In genomic region chr10:76973797-76974436, GRCm38 (mm10) we compare ENCODE assay signal across 19 mouse cellular contexts. TPM values are rescaled to one million over a fixed set of nuclear protein-coding genes. Genes with fewer than 3 reads are reported as not detected.
DNase-seq lines count a peak whose midpoint lies in the region; ATAC-seq and TF ChIP-seq lines count a peak whose summit lies in the region.
"Had no signal": no experiment of that assay in that cellular context is flagged by ENCODE, and none has a peak within 500 bp of the region (broad histone marks: within the 10 kb centered on the region; RNA-seq: fewer than 3 reads in every experiment).

No protein-coding gene starts in this region.

- H3K9ac ChIP-seq in forebrain, embryonic 13.5 days: no peak overlapping the region
- no peak overlapping the region for H3K9ac ChIP-seq in forebrain, postnatal 0 days
- H3K9ac ChIP-seq in limb, embryonic 12.5 days (replicated peaks): no peak overlapping the region; the same call in 1 of the 2 replicates
- H3K9ac ChIP-seq: intestine, embryonic 15.5 days; stomach, embryonic 15.5 days had no signal

- H3K27me3 ChIP-seq in forebrain, embryonic 13.5 days: no peaks in the 10 kb centered on the region
- no peaks in the 10 kb centered on the region for H3K27me3 ChIP-seq in forebrain, postnatal 0 days (ENCODE audit: insufficient read depth, low read length)
- no peaks in the 10 kb centered on the region for H3K27me3 ChIP-seq in embryonic facial prominence, embryonic 10.5 days (replicated peaks; ENCODE audit: low read depth, poor library complexity, severe bottlenecking)
- H3K27me3 ChIP-seq in limb, embryonic 12.5 days: no peaks in the 10 kb centered on the region
- H3K27me3 ChIP-seq: intestine, embryonic 15.5 days; stomach, embryonic 15.5 days had no signal

- no peaks in the 10 kb centered on the region for H3K36me3 ChIP-seq in forebrain, embryonic 13.5 days (ENCODE audit: poor library complexity, severe bottlenecking)
- no peaks in the 10 kb centered on the region for H3K36me3 ChIP-seq in forebrain, postnatal 0 days (ENCODE audit: insufficient read depth)
- no peaks in the 10 kb centered on the region for H3K36me3 ChIP-seq in embryonic facial prominence, embryonic 10.5 days (replicated peaks)
- H3K36me3 ChIP-seq in limb, embryonic 12.5 days: no peaks in the 10 kb centered on the region
- H3K36me3 ChIP-seq: intestine, embryonic 15.5 days; stomach, embryonic 15.5 days had no signal

- WGBS in forebrain, embryonic 13.5 days: 35% methylated on average over 15 of the region's 15 CpGs
- 31% methylated on average over 15 of the region's 15 CpGs for WGBS in forebrain, postnatal 0 days
- 34% methylated on average over 15 of the region's 15 CpGs for WGBS in embryonic facial prominence, embryonic 10.5 days
- 16% methylated on average over 15 of the region's 15 CpGs for WGBS in limb, embryonic 12.5 days

- DNase-seq in forebrain, postnatal 0 days: no peak
- DNase-seq in embryonic facial prominence, embryonic 10.5 days (ENCODE audit: low spot score): peak; percentile 27
- peak; percentile 69 for DNase-seq in retina, adult 2 months (ENCODE audit: low read depth, low spot score)
- DNase-seq in layer of hippocampus, adult 11-12 months (ENCODE audit: low spot score): no peak
- no peak for DNase-seq in adrenal gland, adult 8-10 months
- DNase-seq: adrenal gland, postnatal 10 days; B cell, adult 2 months; cerebellum, postnatal 10 days; gastrocnemius, adult 2 months; heart, adult 2 months; heart, postnatal 10 days; kidney, postnatal 25 days; layer of hippocampus, postnatal 36 days; lung, adult 18-20 months; thymus, postnatal 36 days had no signal

- ATAC-seq in forebrain, embryonic 13.5 days: no peak
- no peak for ATAC-seq in forebrain, postnatal 0 days
- ATAC-seq in limb, embryonic 12.5 days (ENCODE audit: insufficient number of reproducible peaks, insufficient read depth, low FRiP score, low TSS enrichment, low read depth): no peak
- ATAC-seq: intestine, embryonic 15.5 days had no signal

- peak overlapping the region; percentile 10; the same call in 1 of the 2 replicates for H3K4me2 ChIP-seq in forebrain, embryonic 13.5 days
- H3K4me2 ChIP-seq in forebrain, postnatal 0 days (ENCODE audit: low read depth): no peak overlapping the region
- peak overlapping the region; percentile 17; the same call in 1 of the 2 replicates for H3K4me2 ChIP-seq in limb, embryonic 12.5 days
- H3K4me2 ChIP-seq: intestine, embryonic 15.5 days; stomach, embryonic 15.5 days had no signal

- H3K4me3 ChIP-seq in forebrain, embryonic 13.5 days: no peak overlapping the region
- no peak overlapping the region for H3K4me3 ChIP-seq in forebrain, postnatal 0 days (ENCODE audit: low read depth, low read length)
- 0 out of 2 replicates have a peak overlapping the region, but pooled peaks have one; percentile 2 for H3K4me3 ChIP-seq in embryonic facial prominence, embryonic 10.5 days
- H3K4me3 ChIP-seq in limb, embryonic 12.5 days (replicated peaks): no peak overlapping the region
- H3K4me3 ChIP-seq: gastrocnemius, adult 2 months; heart, adult 2 months; intestine, embryonic 15.5 days; stomach, embryonic 15.5 days had no signal

- peaks cover 6% of the 10 kb centered on the region; the same call in 1 of the 2 replicates for H3K4me1 ChIP-seq in forebrain, embryonic 13.5 days
- no peaks in the 10 kb centered on the region for H3K4me1 ChIP-seq in forebrain, postnatal 0 days (ENCODE audit: insufficient read depth)
- H3K4me1 ChIP-seq in embryonic facial prominence, embryonic 10.5 days: peaks cover 43% of the 10 kb centered on the region
- H3K4me1 ChIP-seq in limb, embryonic 12.5 days (replicated peaks): peaks cover 32% of the 10 kb centered on the region
- H3K4me1 ChIP-seq: intestine, embryonic 15.5 days; stomach, embryonic 15.5 days had no signal

- H3K27ac ChIP-seq in forebrain, embryonic 13.5 days: no peak overlapping the region
- no peak overlapping the region for H3K27ac ChIP-seq in forebrain, postnatal 0 days (ENCODE audit: low read depth, low read length)
- peak overlapping the region; percentile 45 for H3K27ac ChIP-seq in embryonic facial prominence, embryonic 10.5 days (replicated peaks)
- no peak overlapping the region for H3K27ac ChIP-seq in limb, embryonic 12.5 days
- H3K27ac ChIP-seq: gastrocnemius, adult 2 months; heart, adult 2 months; intestine, embryonic 15.5 days; stomach, embryonic 15.5 days had no signal

- H3K9me3 ChIP-seq in forebrain, embryonic 13.5 days (replicated peaks): no peaks in the 10 kb centered on the region
- no peaks in the 10 kb centered on the region for H3K9me3 ChIP-seq in forebrain, postnatal 0 days (ENCODE audit: low read length)
- no peaks in the 10 kb centered on the region for H3K9me3 ChIP-seq in embryonic facial prominence, embryonic 10.5 days
- H3K9me3 ChIP-seq in limb, embryonic 12.5 days: no peaks in the 10 kb centered on the region
- H3K9me3 ChIP-seq: intestine, embryonic 15.5 days; stomach, embryonic 15.5 days had no signal

- no peak for TF ChIP-seq CTCF in forebrain, postnatal 0 days (IDR thresholded peaks at IDR 0.05; ENCODE audit: low read depth)

RNA-seq across cellular contexts. Expression of gene Pcbp3, which starts 12.2 kb away (rescaled TPM):
- 49.3 and 52.5 TPM in 2 replicates for polyA plus RNA-seq in forebrain, embryonic 13.5 days (2015; fragmentation: Nextera tagmentation; extraction: Ambion mirVana)
- 32.9 and 40.4 TPM in 2 replicates for total RNA-seq in forebrain, postnatal 0 days (2014; rRNA removed)
- 74.7 and 78.6 TPM in 2 replicates for polyA plus RNA-seq in forebrain, postnatal 0 days (2015; fragmentation: Nextera tagmentation; extraction: Ambion mirVana)
- polyA plus RNA-seq in embryonic facial prominence, embryonic 10.5 days (2016; fragmentation: Nextera tagmentation; extraction: Ambion mirVana): 57.7 and 66.2 TPM in 2 replicates
- 33.0 and 34.8 TPM in 2 replicates for polyA plus RNA-seq in limb, embryonic 12.5 days (2016; fragmentation: Nextera tagmentation; extraction: Ambion mirVana)
- 10 to 100 TPM; 31.7 to 46.9 (median 35.9) TPM for total RNA-seq in adrenal gland, adult 8-10 months (2022)

RNA-seq across cellular contexts. Expression of gene Slc19a1, which starts 58.1 kb away (rescaled TPM):
- 28.0 and 33.7 TPM in 2 replicates for polyA plus RNA-seq in forebrain, embryonic 13.5 days (2015; fragmentation: Nextera tagmentation; extraction: Ambion mirVana)
- total RNA-seq in forebrain, postnatal 0 days (2014; rRNA removed): 24.3 and 36.7 TPM in 2 replicates
- 37.4 and 39.7 TPM in 2 replicates for polyA plus RNA-seq in forebrain, postnatal 0 days (2015; fragmentation: Nextera tagmentation; extraction: Ambion mirVana)
- polyA plus RNA-seq in embryonic facial prominence, embryonic 10.5 days (2016; fragmentation: Nextera tagmentation; extraction: Ambion mirVana): 37.4 and 38.2 TPM in 2 replicates
- 30.8 TPM in 2 replicates for polyA plus RNA-seq in limb, embryonic 12.5 days (2016; fragmentation: Nextera tagmentation; extraction: Ambion mirVana)
- 10 to 100 TPM; 15.9 to 21.1 (median 18.1) TPM for total RNA-seq in adrenal gland, adult 8-10 months (2022)

Comparison
In these comparisons a context has a peak if more than half of its experiments do, and no peak if none do; other contexts are left out.
1. DNase-seq: peak in embryonic facial prominence, embryonic 10.5 days (single experiment) and retina, adult 2 months (single experiment); none in forebrain, postnatal 0 days (single experiment), layer of hippocampus, adult 11-12 months (single experiment) and adrenal gland, adult 8-10 months (single experiment).